ENCODE assay signal across 29 mouse cellular contexts in genomic region chr3:5017742-5018141, GRCm38 (mm10).
A peak's percentile ranks its signal among the peaks of the same experiment; 100 is the strongest.
DNase-seq lines count a peak whose midpoint lies in the region; ATAC-seq lines count a peak whose summit lies in the region.
"Had no signal": no experiment of that assay in that cellular context is flagged by ENCODE, and none has a peak within 500 bp of the region (broad histone marks: within the 10 kb centered on the region; RNA-seq: fewer than 3 reads in every experiment).

No protein-coding gene starts in this region.

- WGBS in forebrain, embryonic 14.5 days, result 59% methylated on average over 3 of the region's 3 CpGs
- 58% methylated on average over 3 of the region's 3 CpGs for WGBS in forebrain, embryonic 15.5 days

- no peaks in the 10 kb centered on the region for H3K4me1 ChIP-seq in forebrain, embryonic 14.5 days (ENCODE audit: control insufficient read depth, insufficient read depth, low read length)
- no peaks in the 10 kb centered on the region for H3K4me1 ChIP-seq in forebrain, embryonic 15.5 days
- H3K4me1 ChIP-seq: embryonic facial prominence, embryonic 12.5 days; embryonic facial prominence, embryonic 15.5 days; forebrain, embryonic 12.5 days; hindbrain, embryonic 12.5 days had no signal

- DNase-seq in cerebellum, postnatal 14 days, result peak; percentile 1 to 3
- DNase-seq in cerebellum, adult 11 months, result no peak
- DNase-seq in forebrain, embryonic 14.5 days (ENCODE audit: low spot score), result peak; percentile 23
- DNase-seq in left cerebral cortex, postnatal 4 days, result peak; percentile 2
- no peak for DNase-seq in left cerebral cortex, postnatal 36 days (ENCODE audit: low spot score in 2 of 2)
- DNase-seq in retina, embryonic 14.5 days (ENCODE audit: low spot score), result peak; percentile 1
- DNase-seq in retina, postnatal 1 day, result no peak
- DNase-seq: adrenal gland, postnatal 10 days; adrenal gland, postnatal 36 days; B cell, adult 2 months; cerebellum, adult 11-12 months; cerebellum, adult 8-10 months; cerebellum, postnatal 36 days; gastrocnemius, adult 2 months; gastrocnemius, postnatal 14 days; heart, adult 11 months; kidney, adult 18-20 months had no signal

- no peaks in the 10 kb centered on the region for H3K36me3 ChIP-seq in forebrain, embryonic 14.5 days (ENCODE audit: control insufficient read depth, insufficient read depth, low read length)
- H3K36me3 ChIP-seq in forebrain, embryonic 15.5 days, result no peaks in the 10 kb centered on the region
- H3K36me3 ChIP-seq: embryonic facial prominence, embryonic 12.5 days; embryonic facial prominence, embryonic 15.5 days; forebrain, embryonic 12.5 days; G1E; hindbrain, embryonic 12.5 days had no signal

- no peaks in the 10 kb centered on the region for H3K27me3 ChIP-seq in forebrain, embryonic 14.5 days (replicated peaks; ENCODE audit: control insufficient read depth, insufficient read depth, low read length)
- no peaks in the 10 kb centered on the region for H3K27me3 ChIP-seq in forebrain, embryonic 15.5 days
- H3K27me3 ChIP-seq: CH12.LX; embryonic facial prominence, embryonic 12.5 days; embryonic facial prominence, embryonic 15.5 days; forebrain, embryonic 12.5 days; hindbrain, embryonic 12.5 days; Patski had no signal

- no peaks in the 10 kb centered on the region for H3K9me3 ChIP-seq in forebrain, embryonic 14.5 days (replicated peaks; ENCODE audit: control insufficient read depth, low read length)
- H3K9me3 ChIP-seq in forebrain, embryonic 15.5 days, result no peaks in the 10 kb centered on the region
- H3K9me3 ChIP-seq: embryonic facial prominence, embryonic 12.5 days; embryonic facial prominence, embryonic 15.5 days; forebrain, embryonic 12.5 days; G1E; hindbrain, embryonic 12.5 days had no signal

- H3K27ac ChIP-seq in forebrain, embryonic 14.5 days (ENCODE audit: low read depth, low read length), result no peak overlapping the region
- H3K27ac ChIP-seq in forebrain, embryonic 15.5 days (replicated peaks), result no peak overlapping the region
- H3K27ac ChIP-seq: embryonic facial prominence, embryonic 12.5 days; embryonic facial prominence, embryonic 15.5 days; forebrain, embryonic 12.5 days; gastrocnemius, adult 2 months; hindbrain, embryonic 12.5 days had no signal

- H3K9ac ChIP-seq in forebrain, embryonic 14.5 days (ENCODE audit: low read length), result no peak overlapping the region
- H3K9ac ChIP-seq in forebrain, embryonic 15.5 days (replicated peaks), result no peak overlapping the region
- H3K9ac ChIP-seq: embryonic facial prominence, embryonic 12.5 days; embryonic facial prominence, embryonic 15.5 days; forebrain, embryonic 12.5 days; hindbrain, embryonic 12.5 days had no signal

- ATAC-seq in forebrain, embryonic 14.5 days, result peak; percentile 46
- ATAC-seq in forebrain, embryonic 15.5 days (replicated peaks), result no peak
- ATAC-seq: hindbrain, embryonic 16.5 days; inflammation-experienced regulatory T-cells, adult 6 months; intestine, embryonic 16.5 days; Patski had no signal

- no peak overlapping the region for H3K4me3 ChIP-seq in forebrain, embryonic 14.5 days (ENCODE audit: low read depth, low read length)
- no peak overlapping the region for H3K4me3 ChIP-seq in forebrain, embryonic 15.5 days
- H3K4me3 ChIP-seq: embryonic facial prominence, embryonic 12.5 days; embryonic facial prominence, embryonic 15.5 days; forebrain, embryonic 12.5 days; gastrocnemius, adult 2 months; hindbrain, embryonic 12.5 days had no signal

- intact Hi-C loops in left cerebral cortex, postnatal 4 days (cut with DNase I), result no loop called here
- intact Hi-C loops in left cerebral cortex, postnatal 36 days (cut with DNase I), result no loop called here

- H3K4me2 ChIP-seq in forebrain, embryonic 14.5 days (ENCODE audit: low read length), result no peak overlapping the region
- no peak overlapping the region for H3K4me2 ChIP-seq in forebrain, embryonic 15.5 days (replicated peaks)
- H3K4me2 ChIP-seq: embryonic facial prominence, embryonic 12.5 days; embryonic facial prominence, embryonic 15.5 days; forebrain, embryonic 12.5 days; heart, embryonic 11.5 days; hindbrain, embryonic 12.5 days had no signal

Comparison
In these comparisons a context has a peak if more than half of its experiments do, and no peak if none do; other contexts are left out.
1. DNase-seq: peak in cerebellum, postnatal 14 days (2 of 2), forebrain, embryonic 14.5 days (single experiment), left cerebral cortex, postnatal 4 days (single experiment) and retina, embryonic 14.5 days (single experiment); none in cerebellum, adult 11 months (single experiment), left cerebral cortex, postnatal 36 days (0 of 2) and retina, postnatal 1 day (single experiment).